Mouse (Mus musculus): Measurements from ENCODE around the gene Trip10. TPM values are rescaled to one million over a fixed set of nuclear protein-coding genes. Genes with fewer than 3 reads are reported as not detected.

Gene Trip10
- total and polyA plus RNA-seq, 3 experiments = 10.9 to 20.8 TPM; not detected in 1

GRCm38 (mm10) chr17:57229851-57230727 is 19.2 kb upstream of the Trip10 start:
- TF ChIP-seq ZMIZ1 (IDR thresholded peaks at IDR 0.05; ENCODE audit: low read depth, low read length) (no peak), MAFK (IDR thresholded peaks at IDR 0.05; ENCODE audit: borderline replicate concordance, low read depth, low read length) (no peak), JUND (IDR thresholded peaks at IDR 0.05; ENCODE audit: low read depth, low read length) (no peak), MYB (IDR thresholded peaks at IDR 0.05; ENCODE audit: low read depth, low read length) (no peak), ZNF384 (IDR thresholded peaks at IDR 0.05; ENCODE audit: low read depth, low read length) (no peak), NRF1 (IDR thresholded peaks at IDR 0.05; ENCODE audit: insufficient read depth, low read depth, low read length, poor library complexity, severe bottlenecking) (no peak), SIN3A (IDR thresholded peaks at IDR 0.05; ENCODE audit: low read length) (no peak)
- H3K4me3 ChIP-seq (ENCODE audit: control insufficient read depth in 1 of 2, insufficient read depth in 1 of 2, low read depth in 2 of 2, low read length in 2 of 2) = no peak overlapping the region
- no peaks in the 10 kb centered on the region for H3K79me2 ChIP-seq (ENCODE audit: control insufficient read depth, insufficient read depth, low read length, poor library complexity)
- no peaks in the 10 kb centered on the region for H3K9me3 ChIP-seq (replicated peaks; ENCODE audit: insufficient read depth, low read length)
- no peak overlapping the region for H3K27ac ChIP-seq (ENCODE audit: control insufficient read depth, low read depth, low read length)
- no peak overlapping the region for H3K9ac ChIP-seq (ENCODE audit: control insufficient read depth, low read depth, low read length, poor library complexity, severe bottlenecking)
- H3K27me3 ChIP-seq (ENCODE audit: control insufficient read depth in 1 of 2, insufficient read depth in 2 of 2, low read length in 2 of 2) = no peaks in the 10 kb centered on the region
- peaks cover 4 to 7% of the 10 kb centered on the region in 2 experiments for H3K4me1 ChIP-seq (ENCODE audit: control insufficient read depth in 1 of 2, insufficient read depth in 2 of 2, low read length in 2 of 2)
- peaks cover 0 to 6% of the 10 kb centered on the region in 2 experiments; a peak in 2 of 4 replicates for H3K36me3 ChIP-seq (ENCODE audit: control insufficient read depth in 1 of 2, insufficient read depth in 2 of 2, low read length in 2 of 2)
- no peak for DNase-seq (ENCODE audit: low read depth, low spot score)

GRCm38 (mm10) chr17:57230728-57231125 is 18.5 kb upstream of the Trip10 start:
- Histone ChIP-seq H3K27me3 (ENCODE audit: control insufficient read depth in 1 of 2, insufficient read depth in 2 of 2, low read length in 2 of 2) (no peaks in the 10 kb centered on the region), H3K27ac (ENCODE audit: control insufficient read depth, low read depth, low read length) (no peak overlapping the region), H3K4me3 (ENCODE audit: control insufficient read depth in 1 of 2, insufficient read depth in 1 of 2, low read depth in 2 of 2, low read length in 2 of 2) (no peak overlapping the region), H3K4me1 (ENCODE audit: control insufficient read depth in 1 of 2, insufficient read depth in 2 of 2, low read length in 2 of 2) (peaks cover 4 to 7% of the 10 kb centered on the region in 2 experiments), H3K79me2 (ENCODE audit: control insufficient read depth, insufficient read depth, low read length, poor library complexity) (no peaks in the 10 kb centered on the region), H3K36me3 (ENCODE audit: control insufficient read depth in 1 of 2, insufficient read depth in 2 of 2, low read length in 2 of 2) (peaks cover 0 to 6% of the 10 kb centered on the region in 2 experiments; a peak in 2 of 4 replicates), H3K9ac (ENCODE audit: control insufficient read depth, low read depth, low read length, poor library complexity, severe bottlenecking) (no peak overlapping the region), H3K9me3 (replicated peaks; ENCODE audit: insufficient read depth, low read length) (no peaks in the 10 kb centered on the region)
- DNase-seq (ENCODE audit: low read depth, low spot score) = no peak
- no peak for TF ChIP-seq MEF2A (IDR thresholded peaks at IDR 0.05; ENCODE audit: extremely low read depth, insufficient replicate concordance, low read depth, low read length, poor library complexity, severe bottlenecking)
- no peak for TF ChIP-seq ELF1 (IDR thresholded peaks at IDR 0.05; ENCODE audit: low read depth, low read length)
- no peak for TF ChIP-seq NELFE (IDR thresholded peaks at IDR 0.05; ENCODE audit: low read depth, low read length)
- no peak for TF ChIP-seq KAT2A (conservative IDR thresholded peaks at IDR 0.05; ENCODE audit: low read depth, low read length)

- H3K4me3 ChIP-seq (ENCODE audit: control insufficient read depth in 1 of 2, insufficient read depth in 1 of 2, low read depth in 2 of 2, low read length in 2 of 2) = no peak overlapping the region
- no peaks in the 10 kb centered on the region for H3K27me3 ChIP-seq (ENCODE audit: control insufficient read depth in 1 of 2, insufficient read depth in 2 of 2, low read length in 2 of 2)
- no peaks in the 10 kb centered on the region for H3K79me2 ChIP-seq (ENCODE audit: control insufficient read depth, insufficient read depth, low read length, poor library complexity)
- H3K36me3 ChIP-seq (ENCODE audit: control insufficient read depth in 1 of 2, insufficient read depth in 2 of 2, low read length in 2 of 2) = peaks cover 0 to 6% of the 10 kb centered on the region in 2 experiments; a peak in 2 of 4 replicates
- H3K27ac ChIP-seq (ENCODE audit: control insufficient read depth, low read depth, low read length) = no peak overlapping the region
- H3K9me3 ChIP-seq (replicated peaks; ENCODE audit: insufficient read depth, low read length) = no peaks in the 10 kb centered on the region
- peaks cover 4 to 7% of the 10 kb centered on the region in 2 experiments for H3K4me1 ChIP-seq (ENCODE audit: control insufficient read depth in 1 of 2, insufficient read depth in 2 of 2, low read length in 2 of 2)
- DNase-seq (ENCODE audit: low read depth, low spot score) = no peak
- H3K9ac ChIP-seq (ENCODE audit: control insufficient read depth, low read depth, low read length, poor library complexity, severe bottlenecking) = no peak overlapping the region
- TF ChIP-seq SIN3A (IDR thresholded peaks at IDR 0.05; ENCODE audit: low read length) = no peak
- no peak for TF ChIP-seq SMC3 (IDR thresholded peaks at IDR 0.05; ENCODE audit: low read depth, low read length)
- no peak for TF ChIP-seq JUND (IDR thresholded peaks at IDR 0.05; ENCODE audit: low read depth, low read length)
- no peak for TF ChIP-seq USF1 (IDR thresholded peaks at IDR 0.05; ENCODE audit: low read depth, low read length)
- no peak for TF ChIP-seq ZKSCAN1 (IDR thresholded peaks at IDR 0.05; ENCODE audit: low read depth, low read length)
- no peak for TF ChIP-seq TCF12 (IDR thresholded peaks at IDR 0.05; ENCODE audit: low read depth, low read length)
- no peak for TF ChIP-seq KAT2A (conservative IDR thresholded peaks at IDR 0.05; ENCODE audit: low read depth, low read length)
- TF ChIP-seq POLR2AphosphoS2 (IDR thresholded peaks at IDR 0.05; ENCODE audit: low read length) = no peak
- no peak for TF ChIP-seq E2F4 (IDR thresholded peaks at IDR 0.05; ENCODE audit: borderline replicate concordance, low read depth, low read length)
- TF ChIP-seq CHD1 (IDR thresholded peaks at IDR 0.05; ENCODE audit: low read depth, low read length) = no peak
- TF ChIP-seq GATA1 (IDR thresholded peaks at IDR 0.05; ENCODE audit: low read depth, low read length) = no peak
- no peak for TF ChIP-seq EP300 (IDR thresholded peaks at IDR 0.05; ENCODE audit: low read depth in 1 of 2, low read length in 2 of 2)
- TF ChIP-seq NELFE (IDR thresholded peaks at IDR 0.05; ENCODE audit: low read depth, low read length) = no peak
- TF ChIP-seq GABPA (IDR thresholded peaks at IDR 0.05; ENCODE audit: low read depth, low read length) = no peak
- no peak for TF ChIP-seq MYC (IDR thresholded peaks at IDR 0.05; ENCODE audit: low read depth, low read length)
- TF ChIP-seq USF2 (IDR thresholded peaks at IDR 0.05; ENCODE audit: borderline replicate concordance in 1 of 2, insufficient read depth in 1 of 2, low read depth in 1 of 2, low read length in 2 of 2) = no peak
Observed at GRCm38 (mm10) chr17:57231321-57231771, 17.9 kb upstream of the Trip10 start.

All from MEL (cell line).